Mouse (Mus musculus) heart, postnatal 0 days (tissue): ENCODE data around the gene Efemp2.

Experiments
- CTCF ChIP-seq: IDR thresholded peaks from 2 replicates; pipeline ENCODE4 v1.5.1; 2016; ENCODE audit warnings: antibody characterized with exemption, control low read depth, low read depth
- EP300 ChIP-seq: IDR thresholded peaks from 2 replicates; pipeline ENCODE4 v1.6.1; 2016; ENCODE audit warnings: antibody characterized with exemption, low read depth

DNA sequence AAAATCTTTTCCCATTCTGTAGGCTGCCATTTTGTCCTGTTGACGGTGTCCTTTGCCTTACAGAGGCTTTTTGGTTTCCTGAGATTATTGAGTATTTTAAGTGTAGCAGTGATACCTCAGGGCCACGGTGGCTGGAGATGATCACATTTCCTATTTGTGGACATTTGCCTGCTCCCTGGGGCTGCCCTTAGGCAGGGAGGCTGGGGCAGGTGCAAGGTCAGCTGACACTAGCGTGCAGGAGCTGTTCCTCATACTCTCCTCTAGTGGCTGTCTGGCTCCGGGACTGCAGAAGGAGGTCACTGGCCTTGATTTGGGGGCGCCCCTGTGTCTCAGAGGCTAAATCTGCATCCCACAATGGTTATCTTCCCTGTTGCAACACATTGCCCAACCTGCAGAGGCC, 51.5 kb downstream of the Efemp2 start:
- TF ChIP-seq CTCF (no peak), EP300 (no peak)
